Mouse (Mus musculus) heart, postnatal 0 days (tissue): ENCODE measurements around the gene Olfr944.

Experiments
- CTCF ChIP-seq: IDR thresholded peaks from 2 replicates; pipeline ENCODE4 v1.5.1; 2016; ENCODE audit warnings: antibody characterized with exemption, control low read depth, low read depth
- EP300 ChIP-seq: IDR thresholded peaks from 2 replicates; pipeline ENCODE4 v1.6.1; 2016; ENCODE audit warnings: antibody characterized with exemption, low read depth

DNA sequence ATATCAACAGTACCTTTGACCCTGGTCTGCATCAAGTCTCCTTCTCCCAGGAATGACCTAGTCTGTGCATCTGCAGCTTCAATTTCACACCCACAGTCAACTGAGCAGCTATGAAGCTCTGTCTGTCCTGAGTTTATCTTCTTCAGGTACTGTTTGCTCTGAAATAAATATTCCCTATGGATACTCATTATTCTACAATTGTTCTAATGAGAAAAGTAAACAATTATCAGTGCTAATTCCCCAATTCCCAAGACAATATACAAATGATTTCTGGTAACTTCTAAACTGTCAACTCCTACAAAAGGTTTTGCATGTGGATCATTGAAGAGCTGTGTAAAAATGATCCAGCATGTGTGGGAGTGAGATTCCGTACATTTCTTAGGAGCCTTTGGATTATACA is 48.2 kb downstream of the Olfr944 start, which contains the start of gene Olfr1537:
- TF ChIP-seq CTCF (no peak), EP300 (no peak)
